Mouse (Mus musculus): ENCODE results near the gene Gpr153.

Gpr153 gene

DNA sequence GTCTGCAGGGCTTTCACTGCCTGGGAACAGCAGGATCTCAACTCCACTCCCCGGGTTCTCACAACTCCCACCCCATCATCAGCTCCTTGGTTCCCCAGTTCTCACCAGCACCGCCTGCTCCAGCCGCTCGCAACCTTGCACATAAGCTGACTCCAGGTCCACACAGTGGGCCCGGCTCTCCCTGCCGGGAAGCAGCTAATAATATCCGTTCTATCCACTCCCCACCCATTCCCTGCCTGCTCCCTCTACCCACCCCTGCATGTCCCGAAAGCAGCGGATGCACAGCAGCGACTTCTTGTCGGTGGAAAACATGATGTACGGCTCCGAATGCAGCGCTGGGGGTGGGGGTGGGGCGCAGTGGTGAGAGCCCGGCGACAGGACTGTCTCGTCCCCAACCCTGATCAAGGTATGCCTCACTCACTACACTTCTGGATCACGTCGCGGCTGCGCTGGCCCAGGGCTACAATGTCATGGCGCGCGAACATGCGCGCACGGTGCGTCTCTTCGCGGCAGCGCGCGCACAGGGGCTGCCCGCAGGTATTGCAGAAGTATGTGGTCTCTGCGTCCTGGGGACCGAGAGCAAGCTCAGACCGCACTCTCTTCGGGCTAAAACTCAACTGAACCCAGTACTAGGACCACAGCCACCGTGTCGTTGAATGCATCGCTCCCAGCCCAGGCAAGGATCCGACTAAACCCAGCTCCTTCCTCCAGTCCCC lies 41.6 kb downstream of the Gpr153 start:
- DNase-seq (ENCODE audit: low spot score in 2 of 2) = no peak

DNA sequence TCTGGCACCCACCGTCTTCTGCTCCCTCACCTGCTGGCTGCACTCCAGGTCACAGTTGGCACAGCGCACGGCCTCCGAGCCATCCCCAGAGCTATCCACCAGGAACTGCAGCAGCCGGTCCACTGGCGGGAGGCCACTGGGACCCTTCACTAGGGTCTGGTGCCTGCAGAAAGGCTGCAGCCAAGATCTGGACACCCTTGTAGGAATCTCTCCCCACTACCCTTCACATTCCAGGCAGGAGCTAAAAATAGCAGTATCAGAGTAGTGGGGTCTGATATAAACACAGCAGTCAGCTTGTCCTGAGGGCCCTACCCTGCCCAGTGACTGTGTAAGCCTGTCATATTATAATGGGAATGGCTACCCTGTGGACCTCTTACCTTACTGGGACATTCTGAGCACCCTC lies 43.6 kb downstream of the Gpr153 start:
- no peak for DNase-seq (ENCODE audit: low spot score in 2 of 2)

DNA sequence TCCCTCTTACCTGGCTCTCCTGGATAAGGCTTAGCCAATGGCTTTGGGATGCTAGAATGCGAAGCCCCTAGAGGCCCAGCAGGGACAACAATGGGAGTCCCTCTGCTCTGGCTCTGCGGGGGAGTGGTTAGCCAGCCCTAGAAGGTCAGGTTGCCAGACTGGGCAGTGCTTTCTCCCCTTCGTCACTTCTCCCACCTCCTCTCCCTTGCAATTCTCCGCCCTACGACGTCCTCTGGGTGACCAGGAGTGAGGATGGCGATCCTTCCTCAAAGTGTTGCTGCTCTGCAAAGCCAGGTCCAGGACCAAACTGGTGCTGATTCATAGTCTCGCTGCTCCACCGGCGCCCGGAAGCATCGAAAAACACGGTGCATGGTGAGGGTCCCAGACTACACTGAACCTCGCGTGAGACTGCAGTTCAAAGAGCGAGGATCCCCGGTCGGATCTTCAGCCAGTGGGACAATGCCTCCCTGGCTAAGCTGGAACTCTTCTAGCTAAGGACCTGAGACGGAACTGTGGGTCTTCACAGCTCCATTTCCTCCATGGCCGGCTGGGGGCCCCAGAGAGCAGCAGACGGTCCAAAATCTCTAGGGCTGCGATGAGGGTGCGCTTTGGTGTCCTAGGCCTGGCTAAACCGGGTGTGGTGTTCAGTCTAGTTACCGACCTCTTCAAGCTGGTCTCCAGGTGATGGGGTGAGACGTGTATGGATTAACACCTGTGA lies 44.6 kb downstream of the Gpr153 start, which contains the start of gene Rnf207:
Gene Rnf207 (minus strand): TSS at position 477 of the 718 bp plus-strand sequence.
- no peak for DNase-seq (ENCODE audit: low spot score in 2 of 2)

DNA sequence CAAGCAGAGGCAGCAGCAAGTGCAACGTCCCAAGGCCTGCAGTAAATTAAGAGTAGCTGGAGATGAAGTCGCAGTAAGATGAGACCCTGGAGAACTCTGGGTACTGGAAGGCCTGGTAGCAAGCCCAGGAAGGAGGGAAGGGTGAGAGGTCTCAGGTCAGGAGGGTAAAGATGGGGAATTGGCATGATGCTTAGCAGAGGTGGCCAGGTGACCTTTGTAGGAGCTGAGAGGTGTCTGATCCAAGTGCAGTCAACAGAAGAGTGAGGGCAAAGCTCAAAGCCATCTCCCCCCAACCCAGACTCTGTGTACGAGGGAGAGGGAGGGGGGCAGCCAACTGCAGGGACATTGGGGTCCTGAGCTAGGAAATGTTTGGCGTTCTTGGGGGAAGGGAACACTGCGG lies 47.4 kb downstream of the Gpr153 start:
- DNase-seq (ENCODE audit: low spot score in 2 of 2) = no peak

DNA sequence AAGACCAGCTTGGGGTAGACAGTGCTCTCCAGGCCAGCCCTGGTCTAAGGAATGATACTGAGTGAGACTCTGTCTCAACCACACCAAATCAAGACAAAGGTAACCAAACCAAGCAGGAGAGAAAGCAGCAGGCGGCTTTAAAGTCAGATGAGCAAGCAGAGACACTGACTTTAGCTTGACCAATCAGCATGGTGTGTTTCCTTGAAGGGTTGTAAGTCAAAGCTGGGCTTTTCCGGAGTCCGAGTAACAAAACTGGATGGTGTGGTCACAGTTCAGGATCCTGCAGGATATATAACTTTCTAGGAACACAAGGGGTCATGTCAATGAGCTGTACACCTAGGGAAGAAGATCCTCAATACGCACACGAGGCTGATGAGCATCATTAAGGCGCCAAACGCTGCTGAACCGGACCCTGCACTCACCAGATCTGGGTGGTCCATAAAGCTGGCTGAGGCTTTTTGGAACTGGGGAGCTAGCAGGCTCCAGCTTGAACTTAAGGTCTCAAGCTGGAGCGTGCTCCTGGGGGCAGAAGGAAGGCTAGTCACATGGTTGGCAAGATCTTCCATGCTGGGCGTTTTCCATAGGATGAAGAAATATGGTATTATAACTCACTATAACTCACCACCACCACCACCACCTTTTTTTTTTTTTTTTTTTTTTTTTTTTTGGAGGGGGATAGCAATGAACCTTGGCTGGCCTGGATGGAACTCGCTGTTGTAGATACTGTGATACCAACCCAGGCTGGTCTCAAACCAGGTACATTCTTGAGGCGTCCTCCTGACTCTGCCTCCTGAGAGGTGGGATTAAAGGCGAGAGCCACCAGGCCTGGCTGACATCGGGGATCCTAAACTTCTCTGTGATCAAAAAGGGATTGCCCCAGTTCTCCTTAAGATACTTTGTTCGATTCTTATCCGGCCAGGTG lies 50.9 kb downstream of the Gpr153 start:
- no peak for DNase-seq (ENCODE audit: low spot score in 2 of 2)

DNA sequence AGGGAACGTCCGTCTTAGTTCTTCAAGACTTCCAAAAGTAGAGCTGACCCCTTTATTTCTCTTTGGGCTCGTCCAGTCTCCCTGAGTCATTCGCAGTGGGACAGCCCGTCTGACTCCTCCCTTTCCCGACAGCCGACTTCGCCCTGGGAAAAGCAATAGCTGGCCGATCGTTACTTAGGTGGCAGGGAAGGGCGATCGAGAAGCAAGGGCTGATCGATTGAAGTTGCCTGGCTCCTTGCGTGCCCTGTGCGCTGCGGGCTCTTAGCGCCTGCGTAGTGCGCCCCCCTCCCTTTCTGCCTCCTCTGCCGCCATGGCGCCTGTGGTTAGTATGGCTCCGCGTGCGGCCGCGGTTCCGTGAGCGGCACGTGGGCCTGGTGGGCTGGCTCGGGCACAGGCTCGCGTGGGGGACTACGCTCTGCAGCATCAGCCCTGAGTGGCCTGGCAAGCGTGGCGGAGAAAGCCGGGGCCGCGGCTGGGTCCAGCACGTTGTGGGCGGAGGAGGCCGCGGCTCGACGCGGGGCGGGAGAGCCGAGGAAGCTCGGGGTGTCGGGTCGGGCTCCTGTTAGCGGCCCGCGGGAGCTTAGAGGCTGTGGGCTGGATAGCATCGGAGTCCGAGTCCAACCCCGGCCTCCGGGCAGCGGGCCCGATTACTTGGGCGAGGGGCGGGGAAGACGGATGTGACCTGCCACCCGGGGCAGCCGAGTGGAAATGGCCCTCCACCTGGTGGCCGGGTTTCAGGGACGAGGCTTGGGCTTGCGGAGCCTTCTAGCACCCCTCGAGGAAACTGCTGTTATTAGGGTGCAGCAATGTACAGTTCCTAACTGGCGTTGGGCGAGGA lies 51.8 kb downstream of the Gpr153 start, which contains the start of gene Rpl22:
Gene Rpl22 (plus strand): TSS at position 169 of the 838 bp plus-strand sequence.
- DNase-seq (ENCODE audit: low spot score in 2 of 2) = peak; percentile 84 to 90

DNA sequence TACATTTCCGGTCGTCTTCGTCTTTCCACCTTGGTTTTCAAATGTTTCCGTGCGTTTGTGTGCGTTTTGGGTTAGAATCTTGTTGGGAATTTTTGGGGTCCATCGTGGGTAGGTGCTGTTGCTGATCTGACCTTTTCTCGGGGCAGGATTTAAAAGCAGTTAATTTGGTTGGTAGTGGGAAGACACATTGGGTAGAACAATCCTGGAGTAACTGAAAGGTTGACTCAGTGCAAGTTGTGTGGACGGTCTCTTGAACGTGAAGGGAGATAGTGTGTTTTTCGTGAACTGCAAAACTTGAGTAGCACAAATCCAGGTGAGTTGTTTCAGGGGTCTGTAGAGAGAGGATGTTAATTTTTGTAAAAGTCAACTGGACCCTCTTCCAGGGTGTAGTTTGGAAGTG lies 52.5 kb downstream of the Gpr153 start:
- DNase-seq (ENCODE audit: low spot score in 2 of 2) = no peak

DNA sequence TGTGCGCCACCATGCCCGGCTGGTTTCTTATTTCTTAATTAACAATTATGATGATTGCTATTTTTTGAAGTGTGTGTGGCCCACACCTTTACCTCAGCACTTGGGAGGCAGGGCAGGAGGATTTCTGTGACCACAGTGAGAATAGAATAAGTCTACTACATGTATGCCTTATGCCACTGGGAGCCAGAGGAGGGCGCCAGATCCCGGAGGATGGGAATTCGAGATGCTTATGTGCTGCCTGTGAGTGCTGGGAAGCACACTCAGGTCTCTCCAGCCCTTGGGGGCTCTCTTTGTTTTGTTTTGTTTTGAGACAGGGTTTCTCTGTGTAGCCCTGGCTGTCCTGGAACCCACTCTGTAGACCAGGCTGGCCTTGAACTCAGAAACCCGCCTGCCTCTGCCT lies 54.7 kb downstream of the Gpr153 start:
- DNase-seq (ENCODE audit: low spot score in 2 of 2) = no peak

DNA sequence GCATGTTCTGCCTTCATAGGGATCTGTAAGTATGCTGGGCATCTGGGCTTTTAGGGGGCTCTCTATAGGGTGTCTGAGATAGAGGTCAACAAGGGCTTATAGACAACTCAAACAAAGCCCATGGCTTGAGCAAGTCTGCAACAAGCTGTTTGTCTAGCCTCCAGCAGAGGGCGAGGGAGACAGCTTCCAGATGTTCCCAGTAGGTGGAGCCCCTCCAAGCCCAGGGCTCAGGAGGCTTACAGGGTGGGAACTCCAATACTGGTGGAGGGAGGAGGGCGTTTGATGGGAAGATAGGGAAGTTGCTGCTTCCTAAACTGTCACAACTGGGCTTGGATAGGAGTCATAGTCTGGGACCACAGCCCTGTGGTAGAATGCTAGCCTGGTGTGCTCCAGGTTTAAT lies 58.9 kb downstream of the Gpr153 start:
- DNase-seq (ENCODE audit: low spot score in 2 of 2) = peak in 1 of 2 experiments; percentile 59

DNA sequence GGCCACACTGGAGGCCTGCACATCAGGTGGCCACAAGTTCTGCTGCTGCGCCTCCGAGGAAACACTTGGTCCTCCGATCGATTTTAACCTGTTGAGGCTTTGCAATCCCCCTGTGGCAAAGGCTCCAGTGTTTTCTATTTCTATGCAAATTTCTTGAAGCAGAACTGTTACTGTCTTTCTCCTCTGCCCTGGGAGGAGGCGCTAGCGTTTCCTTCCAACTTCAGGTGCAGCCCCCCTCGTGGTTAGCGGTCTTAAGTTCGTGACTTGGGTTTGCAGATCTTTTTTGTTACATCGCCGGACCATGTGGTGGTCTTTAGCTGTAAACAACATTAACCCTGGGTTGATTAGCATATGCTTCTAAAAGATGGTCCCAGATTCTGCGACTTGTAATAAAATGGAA lies 59.6 kb downstream of the Gpr153 start:
- no peak for DNase-seq (ENCODE audit: low spot score in 2 of 2)
